Mouse (Mus musculus) heart, embryonic 12.5 days (tissue): ENCODE results near the gene Rabgap1l. TPM values are rescaled to one million over a fixed set of nuclear protein-coding genes. Genes with fewer than 3 reads are reported as not detected.

Experiments used
- ATAC-seq: fragments of 200-750 bp; cut with Nextera tagmentation; 2 replicates; pipeline ENCODE4 v1.8.0; 2017; ENCODE audit warnings: moderate TSS enrichment, moderate library complexity; ENCODE audit not compliant: insufficient number of reproducible peaks, low FRiP score
- H3K27ac ChIP-seq: fragments of 300-500 bp; sonication (generic); 2 replicates; pipeline ENCODE4 v1.5.1; 2016; ENCODE audit warnings: mild to moderate bottlenecking, moderate library complexity; ENCODE audit not compliant: poor library complexity, severe bottlenecking
- H3K27me3 ChIP-seq: fragments of 300-500 bp; sonication (generic); replicated peaks from 2 replicates; pipeline ENCODE4 v1.6.1; 2016; ENCODE audit warnings: mild to moderate bottlenecking, moderate library complexity
- H3K36me3 ChIP-seq: fragments of 300-500 bp; sonication (generic); 2 replicates; pipeline ENCODE4 v1.6.1; 2016; ENCODE audit warnings: mild to moderate bottlenecking, moderate library complexity
- H3K4me1 ChIP-seq: fragments of 300-500 bp; sonication (generic); replicated peaks from 2 replicates; pipeline ENCODE4 v1.6.1; 2016; ENCODE audit warnings: mild to moderate bottlenecking
- H3K4me2 ChIP-seq: fragments of 300-500 bp; sonication (generic); 2 replicates; pipeline ENCODE4 v1.6.1; 2016; ENCODE audit warnings: mild to moderate bottlenecking, moderate library complexity
- H3K4me3 ChIP-seq: fragments of 300-500 bp; sonication (generic); 2 replicates; pipeline ENCODE4 v1.5.1; 2016; ENCODE audit warnings: mild to moderate bottlenecking
- H3K9ac ChIP-seq: fragments of 300-500 bp; sonication (generic); 2 replicates; pipeline ENCODE4 v1.6.1; 2016; ENCODE audit warnings: mild to moderate bottlenecking, moderate library complexity
- H3K9me3 ChIP-seq: fragments of 300-500 bp; sonication (generic); replicated peaks from 2 replicates; pipeline ENCODE4 v1.6.1; 2016; ENCODE audit warnings: mild to moderate bottlenecking, moderate library complexity
- WGBS: fragments of 180-500 bp; shearing (Covaris S2); methylation state at CpG from one replicate; pipeline ENCODE4 v1.1.7; 2016; 5-methylcytosine and 5-hydroxymethylcytosine counted together
- polyA plus RNA-seq: library from polyadenylated mRNA; unstranded; fragments of >200 nt; fragmentation: Nextera tagmentation; extraction: Ambion mirVana; gene quantifications from 2 replicates; pipeline ENCODE4 v1.2.1, GENCODE M21; 2016

Gene Rabgap1l
- polyA plus RNA-seq, 1 experiment from 2014 or later = 81.0 TPM

- no peak for ATAC-seq
- peaks cover 11% of the 10 kb centered on the region for H3K4me1 ChIP-seq
- no peaks in the 10 kb centered on the region for H3K9me3 ChIP-seq
- H3K4me3 ChIP-seq = no peak overlapping the region
- H3K4me2 ChIP-seq = no peak overlapping the region
- no peak overlapping the region for H3K9ac ChIP-seq
- 76% methylated on average over 2 of the region's 2 CpGs for WGBS
- peaks cover 10% of the 10 kb centered on the region for H3K36me3 ChIP-seq
- H3K27ac ChIP-seq = no peak overlapping the region
- no peaks in the 10 kb centered on the region for H3K27me3 ChIP-seq
Observed at GRCm38 (mm10) chr1:160253108-160253507, 539.9 kb downstream of the Rabgap1l start.

- H3K4me2 ChIP-seq = no peak overlapping the region
- no peak overlapping the region for H3K4me3 ChIP-seq
- WGBS = 74% methylated on average over 5 of the region's 5 CpGs
Observed at GRCm38 (mm10) chr1:160251388-160252007, 541.5 kb downstream of the Rabgap1l start.

GRCm38 (mm10) chr1:160250782-160251181, 542.2 kb downstream of the Rabgap1l start:
- WGBS = 28% methylated on average over 4 of the region's 4 CpGs
- Histone ChIP-seq H3K4me2 (no peak overlapping the region), H3K4me3 (no peak overlapping the region), H3K9ac (no peak overlapping the region), H3K27me3 (no peaks in the 10 kb centered on the region), H3K36me3 (peaks cover 8% of the 10 kb centered on the region), H3K4me1 (peaks cover 25% of the 10 kb centered on the region), H3K27ac (no peak overlapping the region), H3K9me3 (no peaks in the 10 kb centered on the region)
- no peak for ATAC-seq

More at GRCm38 (mm10) chr1:160251388-160252007, 541.5 kb downstream of the Rabgap1l start:
- peaks cover 21% of the 10 kb centered on the region for H3K4me1 ChIP-seq
- no peak overlapping the region for H3K9ac ChIP-seq
- peaks cover 10% of the 10 kb centered on the region for H3K36me3 ChIP-seq
- no peaks in the 10 kb centered on the region for H3K9me3 ChIP-seq
- H3K27ac ChIP-seq = no peak overlapping the region
- ATAC-seq = no peak
- H3K27me3 ChIP-seq = no peaks in the 10 kb centered on the region

GRCm38 (mm10) chr1:160249786-160250185, 543.2 kb downstream of the Rabgap1l start:
- H3K9ac ChIP-seq = no peak overlapping the region
- H3K4me1 ChIP-seq = peaks cover 25% of the 10 kb centered on the region
- no peak for ATAC-seq
- 0 out of 2 replicates have a peak, but pooled peaks cover 3% of the 10 kb centered on the region for H3K36me3 ChIP-seq
- no peaks in the 10 kb centered on the region for H3K9me3 ChIP-seq
- H3K27ac ChIP-seq = no peak overlapping the region
- H3K27me3 ChIP-seq = no peaks in the 10 kb centered on the region
- H3K4me3 ChIP-seq = no peak overlapping the region
- WGBS = 66% methylated on average over 3 of the region's 3 CpGs
- no peak overlapping the region for H3K4me2 ChIP-seq

- no peak for ATAC-seq
- WGBS = 79% methylated on average over 9 of the region's 9 CpGs
- Histone ChIP-seq H3K36me3 (no peaks in the 10 kb centered on the region), H3K9me3 (no peaks in the 10 kb centered on the region), H3K4me2 (no peak overlapping the region), H3K9ac (no peak overlapping the region), H3K4me3 (no peak overlapping the region), H3K27me3 (no peaks in the 10 kb centered on the region), H3K27ac (no peak overlapping the region), H3K4me1 (peaks cover 25% of the 10 kb centered on the region)
Observed at GRCm38 (mm10) chr1:160247473-160247872, 545.5 kb downstream of the Rabgap1l start.

GRCm38 (mm10) chr1:160246844-160247243, 546.2 kb downstream of the Rabgap1l start:
- no peak overlapping the region for H3K4me3 ChIP-seq
- 57% methylated on average over 4 of the region's 4 CpGs for WGBS
- no peaks in the 10 kb centered on the region for H3K36me3 ChIP-seq
- H3K4me1 ChIP-seq = peaks cover 25% of the 10 kb centered on the region
- no peak overlapping the region for H3K4me2 ChIP-seq
- H3K27me3 ChIP-seq = no peaks in the 10 kb centered on the region
- no peak overlapping the region for H3K9ac ChIP-seq
- H3K27ac ChIP-seq = no peak overlapping the region
- no peaks in the 10 kb centered on the region for H3K9me3 ChIP-seq
- no peak for ATAC-seq

GRCm38 (mm10) chr1:160245954-160246353, 547.1 kb downstream of the Rabgap1l start:
- H3K9me3 ChIP-seq = no peaks in the 10 kb centered on the region
- no peak overlapping the region for H3K9ac ChIP-seq
- ATAC-seq = no peak
- no peaks in the 10 kb centered on the region for H3K27me3 ChIP-seq
- H3K4me3 ChIP-seq = no peak overlapping the region
- 72% methylated on average over 2 of the region's 2 CpGs for WGBS
- no peak overlapping the region for H3K4me2 ChIP-seq
- H3K4me1 ChIP-seq = peaks cover 25% of the 10 kb centered on the region
- no peak overlapping the region for H3K27ac ChIP-seq
- no peaks in the 10 kb centered on the region for H3K36me3 ChIP-seq

- Histone ChIP-seq H3K4me3 (no peak overlapping the region), H3K9ac (no peak overlapping the region), H3K4me2 (no peak overlapping the region), H3K27ac (no peak overlapping the region), H3K36me3 (peaks cover 7% of the 10 kb centered on the region; the same call in 1 of the 2 replicates), H3K27me3 (no peaks in the 10 kb centered on the region), H3K9me3 (peaks cover 4% of the 10 kb centered on the region; the same call in 1 of the 2 replicates), H3K4me1 (peaks cover 15% of the 10 kb centered on the region)
- WGBS = 89% methylated on average over 5 of the region's 5 CpGs
- ATAC-seq = no peak
Observed at GRCm38 (mm10) chr1:160244689-160245088, 548.3 kb downstream of the Rabgap1l start.

- H3K27me3 ChIP-seq = no peaks in the 10 kb centered on the region
- H3K4me1 ChIP-seq = no peaks in the 10 kb centered on the region
- no peak overlapping the region for H3K4me2 ChIP-seq
- no peak overlapping the region for H3K4me3 ChIP-seq
- peaks cover 7% of the 10 kb centered on the region; the same call in 1 of the 2 replicates for H3K36me3 ChIP-seq
- WGBS = 91% methylated on average over 2 of the region's 2 CpGs
- no peak for ATAC-seq
- H3K27ac ChIP-seq = no peak overlapping the region
- H3K9me3 ChIP-seq = peaks cover 4% of the 10 kb centered on the region; the same call in 1 of the 2 replicates
- H3K9ac ChIP-seq = no peak overlapping the region
Observed at GRCm38 (mm10) chr1:160240091-160240490, 552.9 kb downstream of the Rabgap1l start.

- Histone ChIP-seq H3K9ac (no peak overlapping the region), H3K27me3 (no peaks in the 10 kb centered on the region), H3K27ac (no peak overlapping the region), H3K36me3 (peaks cover 7% of the 10 kb centered on the region; the same call in 1 of the 2 replicates), H3K4me1 (no peaks in the 10 kb centered on the region), H3K9me3 (peaks cover 4% of the 10 kb centered on the region; the same call in 1 of the 2 replicates), H3K4me3 (no peak overlapping the region), H3K4me2 (no peak overlapping the region)
- WGBS = 76% methylated on average over 1 of the region's 1 CpGs
- no peak for ATAC-seq
Observed at GRCm38 (mm10) chr1:160238852-160239443, 554.1 kb downstream of the Rabgap1l start.

- H3K9ac ChIP-seq = no peak overlapping the region
- H3K4me1 ChIP-seq = no peaks in the 10 kb centered on the region
- H3K27ac ChIP-seq = no peak overlapping the region
- H3K4me3 ChIP-seq = no peak overlapping the region
- peaks cover 7% of the 10 kb centered on the region; the same call in 1 of the 2 replicates for H3K36me3 ChIP-seq
- no peak overlapping the region for H3K4me2 ChIP-seq
- ATAC-seq = no peak
- peaks cover 4% of the 10 kb centered on the region; the same call in 1 of the 2 replicates for H3K9me3 ChIP-seq
- H3K27me3 ChIP-seq = no peaks in the 10 kb centered on the region
- 84% methylated on average over 2 of the region's 2 CpGs for WGBS
Observed at GRCm38 (mm10) chr1:160237981-160238380, 555.0 kb downstream of the Rabgap1l start.
